Mouse (Mus musculus): ENCODE data around the gene Hdac11. TPM values are rescaled to one million over a fixed set of nuclear protein-coding genes. Genes with fewer than 3 reads are reported as not detected.

Hdac11 gene
- polyA plus RNA-seq (2014; fragmentation: Nextera tagmentation; extraction: Ambion mirVana), result 11.0 TPM in 2 replicates

DNA sequence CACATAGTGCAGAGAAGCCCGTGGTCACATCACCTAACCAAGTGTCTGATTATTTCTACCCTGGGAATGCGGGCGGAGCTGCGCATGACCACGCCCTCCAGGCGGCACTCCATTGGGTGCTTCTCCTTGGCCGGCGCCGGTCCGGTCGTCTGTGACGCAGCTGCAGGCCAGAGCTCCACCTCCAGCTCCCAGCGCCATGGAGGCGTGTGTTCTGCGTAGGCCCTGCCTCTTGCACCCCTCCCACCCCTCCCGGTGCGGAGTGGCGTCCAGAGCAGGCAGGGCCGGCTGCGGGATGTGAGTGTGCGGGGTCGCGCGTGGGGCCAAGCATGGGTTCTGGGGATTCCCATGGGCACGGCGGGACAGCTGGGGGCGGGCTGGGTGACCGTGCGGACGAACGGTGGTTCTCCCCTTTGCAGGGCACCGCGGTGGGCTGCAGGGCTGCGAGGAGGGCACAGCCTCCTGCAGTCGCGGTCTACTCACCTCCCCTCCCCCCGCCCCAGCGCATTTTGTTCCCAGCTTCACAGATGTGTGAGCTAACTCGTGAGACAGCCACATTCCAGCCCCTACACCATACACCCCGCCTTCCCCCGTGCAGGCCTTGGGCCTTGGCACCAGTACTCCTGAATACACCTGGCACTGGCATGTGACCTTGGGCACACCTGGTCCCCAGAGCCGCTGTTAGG lies at the start of gene Hdac11:
Gene Hdac11, plus strand, starts transcription at position 112 of the 683 bp plus-strand sequence.
- Histone ChIP-seq H3K27ac (replicated peaks; ENCODE audit: low read depth, low read length) (peak within 1 kb of the TSS; percentile 72; the same call in 1 of the 2 replicates), H3K4me1 (ENCODE audit: control insufficient read depth, insufficient read depth, low read length) (peaks cover 6% of the 10 kb centered on the region)
- 1% methylated on average over 39 of the region's 42 CpGs for WGBS

DNA sequence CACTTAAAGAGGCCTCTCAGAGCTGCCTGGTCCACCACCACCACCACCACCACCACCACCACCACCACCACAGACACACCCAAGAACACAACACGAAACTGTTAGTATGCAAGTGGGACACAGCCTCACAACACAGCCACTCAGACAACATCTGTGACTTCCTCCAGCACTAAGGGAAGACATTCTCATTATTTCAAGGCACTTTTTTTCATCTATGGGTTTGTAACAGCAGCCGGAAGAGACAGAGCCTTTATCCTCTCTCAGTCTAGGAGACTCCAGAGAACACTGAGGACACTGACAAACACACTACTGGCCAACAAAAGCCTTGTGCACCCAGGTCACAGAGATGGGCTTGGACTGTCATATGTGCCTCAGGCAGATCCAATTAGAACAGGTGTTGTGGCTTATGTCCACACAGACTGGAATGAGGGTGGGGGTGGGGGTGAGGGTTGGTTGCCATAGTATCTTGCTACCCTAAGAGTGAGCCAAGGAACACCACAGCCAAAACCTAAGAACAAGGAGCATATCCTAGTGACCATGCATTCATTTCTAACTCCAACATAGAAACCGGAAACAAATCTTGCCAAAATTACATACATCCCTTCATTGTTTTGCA lies 48.1 kb upstream of the Hdac11 start:
- no peaks in the 10 kb centered on the region for H3K36me3 ChIP-seq (replicated peaks; ENCODE audit: control insufficient read depth, insufficient read depth, low read depth, low read length)
- ATAC-seq (replicated peaks; ENCODE audit: insufficient number of reproducible peaks, low FRiP score, low TSS enrichment, low read depth), result no peak
- no peaks in the 10 kb centered on the region for H3K9me3 ChIP-seq (replicated peaks; ENCODE audit: control insufficient read depth, low read length)
- H3K4me3 ChIP-seq (ENCODE audit: low read depth, low read length), result no peak overlapping the region
- no peak for DNase-seq (ENCODE audit: low spot score)
- no peak overlapping the region for H3K9ac ChIP-seq (replicated peaks; ENCODE audit: low read length)
- no peaks in the 10 kb centered on the region for H3K4me1 ChIP-seq (ENCODE audit: control insufficient read depth, insufficient read depth, low read length)
- H3K27me3 ChIP-seq (ENCODE audit: control insufficient read depth, insufficient read depth, low read length), result no peaks in the 10 kb centered on the region
- H3K27ac ChIP-seq (replicated peaks; ENCODE audit: low read depth, low read length), result no peak overlapping the region
- WGBS, result 82% methylated on average over 3 of the region's 3 CpGs
- H3K4me2 ChIP-seq (ENCODE audit: low read depth, low read length), result no peak overlapping the region

More for the DNA sequence above, at the start of gene Hdac11:
- DNase-seq (ENCODE audit: low spot score), result peak; percentile 94
- Histone ChIP-seq H3K9ac (replicated peaks; ENCODE audit: low read length) (peak within 1 kb of the TSS; percentile 70), H3K27me3 (ENCODE audit: control insufficient read depth, insufficient read depth, low read length) (no peaks in the 10 kb centered on the region), H3K9me3 (replicated peaks; ENCODE audit: control insufficient read depth, low read length) (no peaks in the 10 kb centered on the region), H3K4me3 (ENCODE audit: low read depth, low read length) (peak within 1 kb of the TSS; percentile 62), H3K36me3 (replicated peaks; ENCODE audit: control insufficient read depth, insufficient read depth, low read depth, low read length) (no peaks in the 10 kb centered on the region), H3K4me2 (ENCODE audit: low read depth, low read length) (peak within 1 kb of the TSS; percentile 75)
- peak; percentile 95 for ATAC-seq (replicated peaks; ENCODE audit: insufficient number of reproducible peaks, low FRiP score, low TSS enrichment, low read depth)

DNA sequence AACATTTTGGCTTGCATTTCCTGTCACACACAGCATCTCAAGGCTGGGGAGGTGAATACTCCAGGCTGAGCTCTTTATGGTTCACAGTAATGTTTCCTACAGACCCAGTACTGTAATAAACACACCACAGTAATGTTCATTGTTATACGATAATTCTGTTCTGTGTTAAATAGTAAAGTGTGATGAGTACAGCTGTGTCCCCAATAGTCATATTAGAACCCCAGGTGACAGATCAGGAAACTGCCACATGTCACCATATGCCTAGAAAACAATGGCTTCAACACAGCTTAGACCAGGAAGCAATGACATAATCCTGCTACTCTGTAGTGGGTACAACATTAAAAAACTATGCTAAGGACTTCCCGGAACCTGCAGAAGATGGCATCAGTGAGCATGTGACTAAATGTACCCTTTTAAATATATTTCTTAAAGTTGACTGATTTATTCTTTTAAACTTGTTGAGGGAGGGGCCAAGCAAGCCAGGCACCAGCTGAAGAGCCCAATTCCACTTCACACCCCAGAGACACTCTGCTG lies 47.5 kb upstream of the Hdac11 start:
- H3K9me3 ChIP-seq (replicated peaks; ENCODE audit: control insufficient read depth, low read length), result no peaks in the 10 kb centered on the region
- H3K27ac ChIP-seq (replicated peaks; ENCODE audit: low read depth, low read length), result no peak overlapping the region
- H3K27me3 ChIP-seq (ENCODE audit: control insufficient read depth, insufficient read depth, low read length), result no peaks in the 10 kb centered on the region
- H3K36me3 ChIP-seq (replicated peaks; ENCODE audit: control insufficient read depth, insufficient read depth, low read depth, low read length), result no peaks in the 10 kb centered on the region
- ATAC-seq (replicated peaks; ENCODE audit: insufficient number of reproducible peaks, low FRiP score, low TSS enrichment, low read depth) (no peak), DNase-seq (ENCODE audit: low spot score) (no peak)
- H3K9ac ChIP-seq (replicated peaks; ENCODE audit: low read length), result no peak overlapping the region
- H3K4me1 ChIP-seq (ENCODE audit: control insufficient read depth, insufficient read depth, low read length), result no peaks in the 10 kb centered on the region
- no peak overlapping the region for H3K4me3 ChIP-seq (ENCODE audit: low read depth, low read length)
- no peak overlapping the region for H3K4me2 ChIP-seq (ENCODE audit: low read depth, low read length)
- WGBS, result 95% methylated on average over 2 of the region's 2 CpGs

DNA sequence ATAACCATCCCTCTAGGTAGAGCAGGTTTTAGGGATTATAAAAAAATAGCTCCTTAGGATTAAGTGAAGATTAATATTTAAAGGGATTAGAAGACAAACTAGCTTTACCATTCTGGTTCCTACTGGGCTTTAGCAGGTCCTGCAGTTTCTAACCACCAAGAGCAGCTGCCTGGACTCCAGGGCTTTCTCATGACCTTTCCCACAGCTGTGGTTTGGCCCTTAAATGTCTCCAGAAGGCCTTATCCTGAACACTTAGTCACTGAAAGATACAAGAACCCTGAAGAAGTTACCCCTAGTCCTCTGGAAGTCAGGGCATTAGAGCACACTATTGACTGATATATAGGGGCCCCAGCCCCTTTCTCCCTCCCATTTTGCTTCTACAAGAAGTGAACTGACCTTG lies 47.0 kb upstream of the Hdac11 start:
- Histone ChIP-seq H3K9ac (replicated peaks; ENCODE audit: low read length) (no peak overlapping the region), H3K27ac (replicated peaks; ENCODE audit: low read depth, low read length) (no peak overlapping the region), H3K27me3 (ENCODE audit: control insufficient read depth, insufficient read depth, low read length) (no peaks in the 10 kb centered on the region; the same call in 1 of the 2 replicates), H3K9me3 (replicated peaks; ENCODE audit: control insufficient read depth, low read length) (no peaks in the 10 kb centered on the region), H3K36me3 (replicated peaks; ENCODE audit: control insufficient read depth, insufficient read depth, low read depth, low read length) (no peaks in the 10 kb centered on the region), H3K4me3 (ENCODE audit: low read depth, low read length) (no peak overlapping the region), H3K4me1 (ENCODE audit: control insufficient read depth, insufficient read depth, low read length) (no peaks in the 10 kb centered on the region), H3K4me2 (ENCODE audit: low read depth, low read length) (no peak overlapping the region)
- DNase-seq (ENCODE audit: low spot score) (no peak), ATAC-seq (replicated peaks; ENCODE audit: insufficient number of reproducible peaks, low FRiP score, low TSS enrichment, low read depth) (no peak)

DNA sequence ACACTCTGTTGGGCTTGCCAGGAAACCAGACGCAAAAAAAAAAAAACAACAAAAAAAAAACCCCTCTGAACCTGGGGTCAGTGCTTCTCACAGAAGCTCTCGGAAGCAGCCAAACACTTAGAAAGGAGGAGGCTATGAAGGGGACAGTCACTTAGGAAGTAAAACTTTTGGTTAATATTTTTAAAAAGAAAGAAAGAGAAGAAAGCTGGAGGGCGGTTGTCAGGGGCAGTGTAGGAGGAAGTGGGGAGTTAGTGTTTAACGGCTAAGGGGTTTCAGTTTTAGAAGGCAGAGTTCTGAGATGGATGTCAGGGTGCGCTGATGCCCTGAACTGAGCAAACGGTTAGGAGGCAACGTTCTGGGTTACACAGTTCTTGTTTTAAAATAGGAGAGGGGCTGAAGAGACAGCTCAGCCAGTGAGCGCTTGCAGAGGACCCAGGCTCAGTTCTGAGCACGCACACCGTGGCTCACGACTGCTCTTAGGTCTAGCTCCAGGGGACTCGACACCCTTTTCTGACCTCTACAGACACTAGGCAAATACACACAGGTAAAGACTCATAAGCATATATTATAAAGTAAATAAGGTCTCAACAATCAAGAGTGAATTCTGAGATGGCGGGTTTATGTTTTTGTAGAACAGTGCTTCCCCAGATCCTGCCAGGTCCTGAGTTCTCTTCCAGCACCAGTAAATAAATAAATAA lies 46.0 kb upstream of the Hdac11 start:
- WGBS, result 69% methylated on average over 13 of the region's 13 CpGs
- H3K9me3 ChIP-seq (replicated peaks; ENCODE audit: control insufficient read depth, low read length), result no peaks in the 10 kb centered on the region
- H3K4me2 ChIP-seq (ENCODE audit: low read depth, low read length), result no peak overlapping the region
- H3K27ac ChIP-seq (replicated peaks; ENCODE audit: low read depth, low read length), result no peak overlapping the region
- no peak for ATAC-seq (replicated peaks; ENCODE audit: insufficient number of reproducible peaks, low FRiP score, low TSS enrichment, low read depth)
- no peaks in the 10 kb centered on the region for H3K4me1 ChIP-seq (ENCODE audit: control insufficient read depth, insufficient read depth, low read length)
- no peaks in the 10 kb centered on the region for H3K36me3 ChIP-seq (replicated peaks; ENCODE audit: control insufficient read depth, insufficient read depth, low read depth, low read length)
- no peaks in the 10 kb centered on the region; the same call in 1 of the 2 replicates for H3K27me3 ChIP-seq (ENCODE audit: control insufficient read depth, insufficient read depth, low read length)
- no peak for DNase-seq (ENCODE audit: low spot score)
- no peak overlapping the region for H3K9ac ChIP-seq (replicated peaks; ENCODE audit: low read length)
- H3K4me3 ChIP-seq (ENCODE audit: low read depth, low read length), result no peak overlapping the region

DNA sequence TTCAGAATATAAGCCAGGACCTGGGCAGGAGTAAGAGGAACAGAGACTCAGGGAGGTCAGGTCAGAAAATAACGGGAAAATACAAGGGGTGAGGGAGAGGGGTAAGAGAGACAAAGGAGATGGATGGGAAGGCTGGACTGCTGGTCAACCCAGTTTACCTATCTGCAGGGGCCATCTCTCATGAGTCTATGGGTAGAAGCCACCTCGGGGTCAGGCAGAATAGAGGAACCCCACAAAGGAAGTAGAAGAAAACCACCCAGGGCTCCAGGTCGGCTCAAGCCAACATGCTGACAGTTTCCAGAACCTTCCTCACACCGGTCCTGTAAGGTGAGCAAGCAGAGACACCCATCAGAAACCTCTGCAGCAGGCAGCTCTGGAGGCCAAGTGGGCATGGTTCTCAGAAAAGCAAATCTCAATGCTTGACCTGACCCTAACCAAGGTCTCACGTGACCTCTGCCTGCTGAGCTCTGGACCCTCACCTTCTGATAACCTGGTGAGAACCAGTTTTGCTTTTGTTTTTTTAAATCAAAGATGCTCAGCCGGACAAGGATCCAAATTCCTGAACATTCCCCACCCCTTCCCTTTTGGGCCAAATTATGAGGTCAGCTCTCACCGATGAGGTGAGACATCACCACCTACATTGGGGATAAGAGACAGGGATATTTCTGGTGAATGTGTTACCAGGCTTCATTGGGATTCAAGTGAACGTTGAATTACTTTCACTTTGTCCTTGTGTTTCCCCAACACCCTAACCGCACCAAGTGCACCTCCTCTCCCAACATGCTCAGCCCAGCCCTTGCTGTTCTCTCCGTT lies 45.1 kb upstream of the Hdac11 start:
- Histone ChIP-seq H3K9ac (replicated peaks; ENCODE audit: low read length) (no peak overlapping the region), H3K4me1 (ENCODE audit: control insufficient read depth, insufficient read depth, low read length) (no peaks in the 10 kb centered on the region), H3K27me3 (ENCODE audit: control insufficient read depth, insufficient read depth, low read length) (peaks cover 1% of the 10 kb centered on the region; the same call in 1 of the 2 replicates), H3K36me3 (replicated peaks; ENCODE audit: control insufficient read depth, insufficient read depth, low read depth, low read length) (no peaks in the 10 kb centered on the region), H3K4me3 (ENCODE audit: low read depth, low read length) (no peak overlapping the region), H3K9me3 (replicated peaks; ENCODE audit: control insufficient read depth, low read length) (no peaks in the 10 kb centered on the region), H3K27ac (replicated peaks; ENCODE audit: low read depth, low read length) (no peak overlapping the region), H3K4me2 (ENCODE audit: low read depth, low read length) (no peak overlapping the region)
- ATAC-seq (replicated peaks; ENCODE audit: insufficient number of reproducible peaks, low FRiP score, low TSS enrichment, low read depth), result no peak
- 87% methylated on average over 10 of the region's 10 CpGs for WGBS
- DNase-seq (ENCODE audit: low spot score), result no peak

DNA sequence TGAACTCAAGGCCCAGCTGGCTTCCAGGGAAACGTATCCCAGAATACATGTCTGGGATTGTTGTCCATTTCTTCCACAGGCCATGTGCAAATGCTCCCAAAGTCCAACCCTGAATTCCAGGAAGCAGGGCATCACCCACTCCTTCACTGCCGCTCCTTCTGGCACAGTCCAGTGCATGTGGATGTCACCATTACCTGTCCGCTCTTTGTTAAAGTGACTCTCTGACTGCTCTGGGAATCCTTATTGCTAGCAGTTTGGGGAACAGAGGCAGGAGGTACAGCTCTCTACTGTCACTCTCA lies 44.6 kb upstream of the Hdac11 start:
- H3K4me1 ChIP-seq (ENCODE audit: control insufficient read depth, insufficient read depth, low read length), result no peaks in the 10 kb centered on the region
- ATAC-seq (replicated peaks; ENCODE audit: insufficient number of reproducible peaks, low FRiP score, low TSS enrichment, low read depth) (no peak), DNase-seq (ENCODE audit: low spot score) (no peak)
- no peaks in the 10 kb centered on the region for H3K9me3 ChIP-seq (replicated peaks; ENCODE audit: control insufficient read depth, low read length)
- H3K4me2 ChIP-seq (ENCODE audit: low read depth, low read length), result no peak overlapping the region
- WGBS, result 92% methylated on average over 3 of the region's 3 CpGs
- no peak overlapping the region for H3K27ac ChIP-seq (replicated peaks; ENCODE audit: low read depth, low read length)
- peaks cover 3% of the 10 kb centered on the region; the same call in 1 of the 2 replicates for H3K27me3 ChIP-seq (ENCODE audit: control insufficient read depth, insufficient read depth, low read length)
- no peak overlapping the region for H3K9ac ChIP-seq (replicated peaks; ENCODE audit: low read length)
- no peaks in the 10 kb centered on the region for H3K36me3 ChIP-seq (replicated peaks; ENCODE audit: control insufficient read depth, insufficient read depth, low read depth, low read length)
- no peak overlapping the region for H3K4me3 ChIP-seq (ENCODE audit: low read depth, low read length)

Data from embryonic facial prominence, embryonic 11.5 days (tissue).